Mouse (Mus musculus): ENCODE results near the gene 1700013G24Rik.
A peak's percentile ranks its signal among the peaks of the same experiment; 100 is the strongest.
"Not testable (repeated sequence)": the region's sequence is repeated elsewhere in the genome, so short reads cannot be mapped to it uniquely, and the experiment has no call there.

Gene 1700013G24Rik

DNA sequence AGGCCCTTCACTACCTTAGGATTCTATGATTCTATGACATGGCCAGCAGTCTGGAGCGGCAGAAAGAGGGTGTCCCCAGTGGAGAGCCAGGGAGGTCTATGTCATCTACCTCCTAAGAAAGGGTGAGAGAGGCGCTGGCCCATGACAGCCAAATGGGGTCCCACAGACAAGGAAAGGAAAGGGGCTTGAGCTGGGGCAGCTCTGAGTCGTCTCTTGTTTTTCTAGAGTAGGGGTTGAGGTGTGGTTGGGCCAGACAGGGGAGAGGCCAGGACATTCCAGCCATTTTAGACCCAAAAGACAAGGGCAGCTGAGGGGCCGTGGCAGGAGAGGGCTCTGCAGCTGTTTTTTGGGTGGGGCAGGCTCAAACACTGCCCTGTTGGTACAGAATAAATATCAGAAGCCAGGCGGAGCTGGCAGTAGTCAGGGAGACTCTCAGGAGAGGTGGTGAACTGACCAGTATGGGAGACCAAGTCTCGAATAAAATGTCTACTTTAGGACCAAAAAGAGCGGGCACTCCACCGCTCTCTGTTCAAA, at the start of gene 1700013G24Rik:
1700013G24Rik (plus strand) TSS at position 51 of the 534 bp plus-strand sequence.
- DNase-seq (ENCODE audit: low read depth, low spot score): no peak

DNA sequence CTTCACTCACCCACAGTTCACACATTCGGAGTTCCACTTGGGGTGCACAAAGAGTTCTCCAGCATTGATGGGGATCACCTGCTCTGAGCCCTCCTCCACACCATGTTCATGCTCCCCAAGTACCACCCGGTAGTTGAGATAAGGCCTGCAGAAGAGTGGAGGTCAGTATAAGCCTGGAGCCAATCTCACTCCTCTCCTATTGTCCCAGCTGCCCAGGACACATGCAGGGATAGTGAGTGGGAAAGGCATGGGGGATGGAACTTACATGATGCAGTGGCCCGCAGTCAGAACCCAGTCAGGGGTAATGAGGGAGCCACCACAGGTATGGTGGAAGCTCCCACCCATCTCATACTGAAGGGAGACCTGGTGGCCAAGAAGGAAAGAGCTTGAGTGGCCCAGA, 47.5 kb upstream of the 1700013G24Rik start:
- DNase-seq (ENCODE audit: low read depth, low spot score): no peak

DNA sequence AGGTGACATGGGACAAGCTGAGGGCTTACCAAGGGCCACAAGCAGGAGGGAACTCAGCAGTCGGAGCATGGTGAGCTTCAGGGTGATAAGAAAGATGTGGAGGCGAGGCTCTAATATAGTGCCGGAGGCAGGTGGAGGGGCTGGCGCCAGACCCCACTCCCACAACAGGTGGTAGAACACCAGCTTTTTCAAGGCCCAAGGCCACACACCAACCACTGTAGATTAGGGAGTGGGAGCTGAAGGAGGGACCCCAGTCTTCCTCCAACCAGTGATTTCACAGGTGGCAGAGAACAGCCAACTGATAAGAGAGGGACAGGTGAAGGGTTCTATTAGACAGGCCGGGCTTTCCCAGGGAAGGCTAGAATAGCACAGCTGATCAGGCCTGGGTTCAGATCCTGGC, 43.4 kb upstream of the 1700013G24Rik start, which contains the start of gene Cela3a:
Cela3a (minus strand) TSS at position 101 of the 400 bp plus-strand sequence.
- no peak for DNase-seq (ENCODE audit: low read depth, low spot score)

DNA sequence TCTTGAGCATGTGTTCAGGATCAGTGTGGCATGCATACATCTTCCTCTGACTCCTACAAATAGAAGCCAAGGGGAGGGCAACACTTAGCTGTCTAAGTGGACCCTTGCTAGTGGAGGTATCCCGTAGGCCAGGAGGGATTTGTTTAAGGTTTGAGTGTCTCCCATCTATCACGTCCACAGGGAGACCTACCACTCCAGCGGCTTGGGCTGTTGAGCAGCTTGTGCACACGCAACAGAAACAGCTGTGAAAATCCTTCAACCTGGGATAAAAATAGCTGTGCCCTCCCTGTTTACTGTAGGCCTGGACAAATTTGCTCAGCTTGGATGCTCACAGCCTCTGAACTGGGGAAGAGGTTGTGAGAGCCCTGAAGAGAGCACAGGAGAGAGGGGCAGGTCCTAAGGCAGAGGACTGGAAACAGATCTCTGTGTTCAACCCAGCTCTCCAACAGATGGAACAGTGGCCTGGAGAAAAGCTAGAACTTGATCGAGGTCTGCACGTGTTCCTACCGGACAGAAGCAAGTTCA, 40.8 kb upstream of the 1700013G24Rik start:
- DNase-seq (ENCODE audit: low read depth, low spot score): not testable (repeated sequence)

DNA sequence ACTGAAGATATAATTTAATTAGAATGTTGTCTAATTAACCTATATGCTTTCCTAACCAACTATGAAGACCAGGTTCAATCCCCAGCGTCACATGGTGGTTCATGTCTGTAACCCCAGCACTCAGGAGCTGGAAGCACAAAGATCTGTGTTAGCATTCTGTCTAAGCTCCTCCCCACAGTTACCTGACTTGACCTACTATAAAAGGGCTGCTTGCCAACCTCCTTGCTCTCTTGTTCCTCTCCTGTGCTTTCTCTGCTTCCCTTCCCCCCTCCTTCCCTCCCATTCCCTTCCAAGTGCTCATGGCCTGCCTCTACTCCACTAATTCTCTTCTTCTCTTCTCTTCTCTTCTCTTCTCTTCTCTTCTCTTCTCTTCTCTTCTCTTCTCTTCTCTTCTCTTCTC, 38.1 kb upstream of the 1700013G24Rik start:
- no peak for DNase-seq (ENCODE audit: low read depth, low spot score)

DNA sequence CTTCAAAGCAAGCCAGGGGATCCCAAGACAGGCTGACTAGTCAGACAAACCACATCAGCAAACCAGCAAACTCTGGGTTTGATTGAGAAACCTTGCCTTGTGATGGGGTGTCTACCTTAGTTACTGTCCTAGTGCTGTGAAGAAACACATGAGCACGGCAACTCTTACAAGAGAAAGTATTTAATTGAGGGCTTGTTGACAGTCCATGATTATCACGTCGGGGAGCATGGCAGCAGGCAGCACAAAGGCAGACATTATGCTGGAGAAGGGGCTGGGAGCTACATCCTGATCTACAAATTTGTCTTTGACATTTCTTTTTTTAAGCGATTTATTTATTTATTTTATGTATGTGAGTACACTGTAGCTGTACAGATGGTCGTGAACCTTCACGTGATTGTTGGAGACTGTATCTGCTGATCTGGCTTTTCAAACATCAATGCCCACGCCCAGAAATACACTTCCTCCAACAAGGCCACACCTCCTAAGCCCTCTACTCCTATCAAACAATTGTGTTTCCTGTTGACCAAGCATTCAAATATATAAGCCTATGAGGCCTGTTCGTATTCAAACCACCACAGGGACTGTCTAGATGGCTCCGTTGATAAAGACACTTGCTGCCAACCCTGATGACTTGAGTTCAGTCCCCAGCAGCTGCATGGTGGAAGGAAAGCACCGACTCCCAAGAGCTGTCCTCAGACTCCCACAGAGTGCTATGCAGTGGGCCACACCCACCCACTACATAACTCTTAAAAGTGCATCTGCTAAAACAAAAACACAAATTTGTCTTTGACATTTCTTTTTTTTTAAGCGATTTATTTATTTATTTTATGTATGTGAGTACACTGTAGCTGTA, 35.1 kb upstream of the 1700013G24Rik start:
- DNase-seq (ENCODE audit: low read depth, low spot score): no peak

DNA sequence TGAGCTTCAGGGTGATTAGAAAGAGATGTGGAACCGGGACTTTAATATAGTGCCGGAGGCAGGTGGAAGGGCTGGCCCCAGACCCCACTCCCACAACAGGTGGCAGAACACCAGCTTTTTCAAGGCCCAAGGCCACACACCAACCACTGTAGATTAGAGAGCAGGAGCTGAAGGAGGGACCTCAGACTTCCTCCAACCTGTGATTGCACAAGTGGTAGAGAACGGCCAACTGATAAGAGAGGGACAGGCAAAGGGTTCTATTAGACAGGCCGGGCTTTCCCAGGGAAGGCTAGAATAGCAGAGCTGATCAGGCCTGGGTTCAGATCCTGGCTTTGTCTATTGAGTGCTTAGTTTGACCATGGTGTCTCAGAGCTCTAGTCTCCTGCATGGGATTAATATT, 22.6 kb upstream of the 1700013G24Rik start, which contains the start of gene Cela3b:
Cela3b (minus strand) TSS at position 39 of the 400 bp plus-strand sequence.
- DNase-seq (ENCODE audit: low read depth, low spot score): no peak

DNA sequence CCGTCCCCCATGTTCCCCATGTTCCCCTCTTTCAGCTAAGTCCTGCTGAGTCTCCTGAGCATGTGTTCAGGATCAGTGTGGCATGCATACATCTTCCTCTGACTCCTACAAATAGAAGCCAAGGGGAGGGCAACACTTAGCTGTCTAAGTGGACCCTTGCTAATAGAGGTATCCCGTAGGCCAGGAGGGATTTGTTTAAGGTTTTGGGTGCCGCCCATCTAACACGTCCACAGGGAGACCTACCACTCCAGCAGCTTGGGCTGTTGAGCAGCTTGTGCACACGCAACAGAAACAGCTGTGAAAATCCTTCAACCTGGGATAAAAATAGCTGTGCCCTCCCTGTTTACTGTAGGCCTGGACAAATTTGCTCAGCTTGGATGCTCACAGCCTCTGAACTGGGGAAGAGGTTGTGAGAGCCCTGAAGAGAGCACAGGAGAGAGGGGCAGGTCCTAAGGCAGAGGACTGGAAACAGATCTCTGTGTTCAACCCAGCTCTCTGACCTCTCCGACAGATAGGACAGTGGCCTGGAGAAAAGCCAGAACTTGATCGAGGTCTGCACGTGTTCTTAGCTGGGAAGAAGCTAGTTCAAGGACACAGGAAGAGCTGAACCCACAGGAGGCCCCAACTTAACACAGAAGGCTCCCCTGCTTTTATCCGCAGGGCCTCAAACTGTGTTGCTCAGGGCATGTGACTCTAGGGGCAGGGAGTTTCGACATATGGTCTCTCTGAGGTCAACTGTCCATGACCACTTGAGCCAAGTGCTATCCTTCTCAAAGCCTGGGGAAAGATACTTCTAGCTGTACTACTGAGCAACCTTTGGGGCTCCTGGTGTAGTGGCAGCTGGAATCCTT, 20.2 kb upstream of the 1700013G24Rik start:
- not testable (repeated sequence) for DNase-seq (ENCODE audit: low read depth, low spot score)

DNA sequence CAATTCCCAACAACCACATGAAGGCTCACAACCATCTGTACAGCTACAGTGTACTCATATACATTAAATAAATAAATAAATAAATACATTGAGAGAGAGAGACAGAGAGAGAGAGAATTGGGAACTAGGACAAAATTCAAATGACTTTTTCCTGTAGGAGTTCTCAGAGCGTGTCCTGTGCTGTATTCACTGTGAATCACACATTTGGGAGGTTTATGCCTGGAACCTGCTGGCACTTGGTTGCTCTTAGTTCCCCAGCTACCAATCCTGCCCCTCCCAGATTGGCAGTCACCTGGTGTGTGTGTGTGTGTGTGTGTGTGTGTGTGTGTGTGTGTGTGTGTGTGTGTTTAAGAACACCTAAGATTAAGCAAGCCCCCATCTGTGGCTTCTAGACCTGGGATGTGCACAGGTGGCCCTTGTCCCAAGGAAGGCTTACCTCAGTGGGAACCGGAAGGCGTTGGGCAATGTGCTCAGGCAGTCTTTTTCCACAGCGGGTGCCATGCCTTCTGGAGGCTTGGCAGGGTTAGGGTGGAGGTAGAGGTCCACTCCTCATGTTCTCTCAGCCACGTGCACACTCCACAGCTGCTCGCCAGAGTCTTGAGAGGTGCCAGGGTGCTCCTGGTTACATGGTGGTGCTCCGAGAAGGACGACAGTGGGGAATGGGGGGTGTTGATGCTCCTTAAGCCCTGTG, 16.0 kb upstream of the 1700013G24Rik start:
- DNase-seq (ENCODE audit: low read depth, low spot score): no peak

DNA sequence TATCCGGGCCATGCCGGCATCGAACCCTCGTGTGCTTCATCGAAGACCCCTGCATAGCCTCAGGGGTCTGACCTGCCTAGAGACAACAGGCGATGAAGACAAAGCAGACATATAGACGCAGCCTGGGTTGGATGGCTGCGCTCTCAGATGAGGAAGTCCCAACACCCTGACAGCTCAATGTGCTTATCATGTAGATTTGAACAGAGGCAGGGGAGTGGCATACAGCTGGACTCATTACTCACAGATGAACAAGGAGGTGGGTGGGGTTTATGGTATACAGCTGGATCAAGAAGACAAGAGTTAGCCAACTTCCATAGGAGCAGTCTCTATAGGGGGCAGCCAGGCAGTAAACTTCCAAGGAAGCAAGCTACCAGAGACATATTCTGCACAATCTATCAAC, 14.2 kb upstream of the 1700013G24Rik start:
- peak; percentile 37 for DNase-seq (ENCODE audit: low read depth, low spot score)

DNA sequence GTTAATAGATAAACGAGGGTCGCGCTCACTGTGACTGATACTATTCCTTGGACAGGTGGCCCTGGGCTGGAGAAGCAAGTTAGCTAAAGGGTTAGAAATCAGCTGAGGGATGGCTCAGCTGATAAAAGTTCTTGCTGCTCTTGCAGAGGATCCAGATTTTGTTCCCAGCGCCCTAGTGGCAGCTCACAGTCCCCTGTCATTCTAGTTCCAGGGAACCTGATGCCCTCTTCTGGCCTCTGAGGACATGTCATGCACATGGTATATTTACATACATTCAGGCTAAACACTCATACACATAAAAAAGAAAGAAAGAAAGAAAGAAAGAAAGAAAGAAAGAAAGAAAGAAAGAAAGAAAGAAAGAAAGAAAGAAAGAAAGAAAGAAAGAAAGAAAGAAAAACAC, 11.8 kb upstream of the 1700013G24Rik start:
- DNase-seq (ENCODE audit: low read depth, low spot score): no peak

DNA sequence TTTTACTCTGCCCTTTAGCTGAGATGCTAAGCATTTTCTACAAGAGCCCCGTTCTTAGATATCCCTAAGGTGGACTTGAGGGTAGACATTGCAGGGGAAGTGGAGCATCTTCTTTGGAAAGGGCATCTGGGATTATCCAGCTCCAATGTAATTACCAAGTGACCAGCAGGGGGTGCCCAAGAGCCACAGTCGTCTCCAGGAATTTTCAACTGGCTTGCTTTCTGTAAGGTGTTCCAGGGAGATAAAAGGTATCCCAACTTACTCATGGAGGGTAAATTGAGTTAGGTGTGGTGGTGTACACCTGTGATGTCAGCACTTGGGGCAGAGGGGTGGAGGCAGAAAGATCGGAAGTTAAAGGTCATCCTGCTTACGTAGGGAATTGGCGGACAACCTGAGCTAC, 9.5 kb upstream of the 1700013G24Rik start:
- DNase-seq (ENCODE audit: low read depth, low spot score): peak; percentile 49

DNA sequence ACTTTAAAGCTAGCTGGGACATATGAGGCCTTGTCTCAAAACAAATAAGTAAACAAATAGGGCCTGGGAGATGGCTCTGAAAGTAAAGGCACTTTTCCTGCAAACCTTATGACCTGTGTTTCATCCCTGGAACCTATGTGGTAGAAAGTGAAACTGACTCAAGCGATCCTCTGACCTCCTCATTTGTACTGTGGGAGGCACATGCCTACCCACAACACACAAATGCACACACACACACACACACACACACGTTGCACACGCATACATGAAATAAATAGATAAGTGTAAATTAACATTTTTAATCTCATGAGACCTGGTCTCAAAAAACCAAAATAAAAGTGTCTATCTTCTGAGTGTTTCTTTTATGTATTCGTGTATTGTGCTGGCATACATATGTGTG, 7.2 kb upstream of the 1700013G24Rik start:
- no peak for DNase-seq (ENCODE audit: low read depth, low spot score)

DNA sequence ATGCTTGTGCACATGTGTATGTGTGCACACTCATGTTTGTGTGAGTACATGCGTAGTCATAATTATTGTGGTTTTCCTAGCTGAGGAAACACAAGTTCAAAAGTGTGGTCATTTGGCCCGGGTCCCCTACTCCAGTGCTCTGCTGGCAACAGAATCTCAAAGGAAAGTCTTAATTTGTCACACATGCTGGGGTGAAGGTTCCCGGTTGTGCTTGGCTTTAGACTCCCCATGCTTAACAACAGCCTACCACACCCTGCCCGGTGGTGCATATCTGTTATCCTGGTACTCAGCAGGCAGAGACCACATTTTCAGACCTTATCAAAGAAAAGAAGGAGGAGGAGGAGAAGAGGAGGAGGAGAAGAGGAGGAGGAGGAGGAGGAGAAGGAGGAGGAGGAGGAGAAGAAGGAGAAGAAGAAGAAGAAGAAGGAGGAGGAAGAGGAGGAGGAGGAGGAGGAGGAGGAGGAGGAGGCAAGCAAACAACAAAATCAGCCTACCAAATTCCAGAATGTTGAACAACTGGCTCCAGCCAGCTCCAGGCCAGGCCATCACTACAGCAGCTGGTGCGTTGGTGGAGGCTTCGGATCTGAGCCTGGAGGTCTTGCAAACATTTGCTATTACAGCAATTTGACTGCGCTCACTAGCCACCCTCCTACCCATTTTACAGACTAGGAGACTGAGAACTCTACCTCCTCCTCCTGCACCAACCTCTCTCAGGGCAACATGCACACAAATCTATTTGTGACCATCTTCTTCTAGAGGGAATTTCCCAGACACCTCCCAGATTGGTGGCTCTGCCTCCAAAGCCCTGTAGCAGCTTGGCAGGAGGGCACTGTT, 5.5 kb upstream of the 1700013G24Rik start:
- no peak for DNase-seq (ENCODE audit: low read depth, low spot score)

DNA sequence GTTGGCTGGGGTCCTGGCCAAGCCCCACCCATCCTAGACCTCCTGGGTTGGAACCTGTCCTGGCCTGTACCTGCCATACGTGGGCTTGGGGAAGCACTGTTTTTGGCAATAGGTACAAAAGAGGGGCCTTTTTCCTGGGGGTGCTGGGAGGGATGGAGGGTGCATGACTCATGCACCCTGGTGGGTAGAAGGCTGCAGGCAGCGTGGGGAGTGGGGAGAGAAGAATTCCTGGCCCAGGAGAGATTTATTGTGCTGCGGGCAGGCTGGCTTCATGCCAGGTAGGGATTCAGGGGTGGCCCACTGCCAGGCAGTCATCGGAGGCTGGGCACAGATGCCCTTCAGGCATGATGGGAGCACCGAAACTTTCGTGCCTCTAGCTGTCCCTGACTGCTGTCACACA, 4.9 kb upstream of the 1700013G24Rik start:
- no peak for DNase-seq (ENCODE audit: low read depth, low spot score)

DNA sequence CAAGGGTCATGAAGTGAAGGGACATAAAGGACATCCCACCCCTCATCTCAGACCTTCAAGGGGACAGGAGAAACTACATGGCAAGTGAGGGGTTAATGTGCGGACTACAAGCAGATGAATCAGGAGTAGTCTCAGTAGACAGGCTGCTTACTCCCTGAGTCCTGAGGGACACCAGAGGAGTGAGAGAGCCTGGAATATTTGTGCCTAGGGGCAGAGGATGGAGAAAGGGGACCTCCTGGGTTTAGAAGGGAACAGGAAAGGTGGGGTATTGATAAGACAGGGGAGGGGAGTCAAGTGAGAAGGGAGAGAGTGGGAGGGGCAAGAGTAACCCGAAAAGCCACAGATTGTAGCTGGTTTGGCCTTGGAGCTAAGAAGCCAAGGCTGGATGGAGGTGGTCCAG, 4.4 kb upstream of the 1700013G24Rik start:
- no peak for DNase-seq (ENCODE audit: low read depth, low spot score)

DNA sequence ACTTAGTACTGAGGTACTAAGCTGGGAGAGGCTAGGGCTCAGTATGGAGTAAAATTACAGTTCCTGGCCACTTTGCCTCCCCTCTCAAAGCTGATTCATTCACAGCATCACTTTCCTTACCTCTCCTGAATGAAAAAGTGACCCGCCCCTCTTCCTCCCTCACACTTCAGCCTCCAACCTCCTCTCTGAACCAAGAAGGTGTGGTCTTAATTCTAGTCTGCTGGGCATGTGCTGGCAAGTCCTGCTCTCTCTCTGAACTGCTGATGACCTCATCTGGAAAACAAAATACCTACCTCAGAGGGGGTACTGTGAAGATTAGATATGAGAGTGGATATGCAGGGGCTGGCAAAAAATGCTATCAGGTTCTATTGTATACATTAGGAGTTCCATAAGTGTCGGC, 4.0 kb upstream of the 1700013G24Rik start:
- no peak for DNase-seq (ENCODE audit: low read depth, low spot score)

DNA sequence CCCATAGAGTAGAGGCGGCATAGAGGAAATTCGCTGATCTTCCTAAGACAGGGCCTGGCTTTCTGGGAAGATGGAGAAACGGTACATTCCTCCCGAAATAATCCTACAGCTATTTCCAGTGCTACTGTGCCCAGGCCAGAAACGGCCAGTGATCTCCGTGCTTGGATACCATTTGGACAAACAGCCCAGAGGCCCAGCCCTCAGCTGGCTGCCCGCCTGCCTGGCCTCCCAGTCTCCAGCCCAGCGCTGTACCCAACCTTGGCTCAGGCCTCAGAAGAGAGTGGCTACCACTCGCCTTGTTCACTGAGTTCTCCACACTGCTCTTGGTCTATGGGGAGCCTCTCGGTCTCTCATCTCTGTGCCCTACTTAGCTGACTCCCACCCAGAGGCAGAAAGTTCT, 3.4 kb upstream of the 1700013G24Rik start:
- DNase-seq (ENCODE audit: low read depth, low spot score): no peak

DNA sequence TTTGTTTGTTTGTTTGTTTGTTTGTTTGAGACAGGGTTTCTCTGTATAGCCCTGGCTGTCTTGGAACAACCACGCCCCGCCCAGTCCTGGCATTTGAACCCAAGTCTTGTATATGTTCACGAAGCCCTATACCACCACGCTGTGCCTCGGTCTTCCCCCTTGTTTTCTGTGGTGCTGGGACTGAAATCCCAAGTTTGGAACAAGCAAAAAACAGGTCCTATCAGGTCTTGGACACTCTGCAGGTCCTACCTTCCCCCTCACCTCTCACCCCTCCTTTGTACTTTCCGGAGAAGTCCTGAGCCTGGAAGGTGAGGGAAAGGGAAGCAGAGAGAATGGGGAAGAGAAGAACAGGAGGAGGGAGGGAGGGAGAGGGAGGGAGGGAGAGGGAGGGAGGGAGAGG, 894 bp upstream of the 1700013G24Rik start:
- DNase-seq (ENCODE audit: low read depth, low spot score): no peak

DNA sequence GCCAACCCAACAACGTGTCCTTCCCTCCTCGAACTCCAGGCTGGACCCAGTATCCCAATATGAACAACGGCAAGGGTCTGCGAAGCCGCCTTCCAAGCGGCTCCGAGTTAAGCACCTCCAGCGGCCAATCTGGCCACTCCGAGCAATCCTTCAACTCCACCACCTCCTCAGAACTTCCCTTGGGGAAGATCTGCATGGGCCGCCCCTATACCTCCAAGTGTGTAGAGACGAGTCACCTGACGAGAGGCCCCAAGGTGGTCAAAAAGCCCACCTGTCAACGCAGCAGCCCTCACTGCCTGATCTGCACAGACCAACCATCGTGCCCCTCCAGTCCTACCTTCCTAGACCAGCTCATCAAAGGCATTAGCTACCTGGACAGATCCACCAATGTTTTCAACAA, 1.5 kb downstream of the 1700013G24Rik start:
- DNase-seq (ENCODE audit: low read depth, low spot score): no peak

Data from c-Kit-negative CD71-positive TER-119-positive erythroid progenitor cells, embryonic 14.5 days (primary cell).